Mouse (Mus musculus): ENCODE data around the gene Defb36. TPM values are rescaled to one million over a fixed set of nuclear protein-coding genes. Genes with fewer than 3 reads are reported as not detected.

The Defb36 gene
- polyA plus RNA-seq (2015; fragmentation: Illumina TruSeq; extraction: RNeasy Lipid Tissue Mini Kit (QIAGEN cat#74804); ENCODE audit: insufficient read depth, low read depth, low replicate concordance), result not detected

DNA sequence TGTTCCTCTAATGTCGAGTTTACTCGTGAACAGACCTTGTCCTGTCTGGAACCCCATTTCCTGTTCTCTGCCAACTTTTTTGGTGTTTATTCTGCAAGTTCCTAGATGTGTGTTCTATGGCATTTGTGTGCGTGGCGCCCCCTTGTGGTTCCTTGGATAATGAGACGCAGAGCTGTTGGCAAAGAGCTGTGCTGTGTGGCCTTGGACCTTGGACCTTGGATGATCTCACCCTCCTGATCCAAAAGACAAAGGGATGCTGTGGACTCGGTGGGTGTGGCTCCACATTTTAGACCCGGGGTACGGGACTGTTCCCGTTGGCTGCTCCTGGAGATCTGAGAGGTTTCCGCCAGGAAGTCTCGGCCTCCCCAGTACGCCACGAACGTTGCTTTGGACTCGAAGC is at the start of gene Defb36:
TSS of gene Defb36 (plus strand) at position 271 of the 400 bp plus-strand sequence.

DNA sequence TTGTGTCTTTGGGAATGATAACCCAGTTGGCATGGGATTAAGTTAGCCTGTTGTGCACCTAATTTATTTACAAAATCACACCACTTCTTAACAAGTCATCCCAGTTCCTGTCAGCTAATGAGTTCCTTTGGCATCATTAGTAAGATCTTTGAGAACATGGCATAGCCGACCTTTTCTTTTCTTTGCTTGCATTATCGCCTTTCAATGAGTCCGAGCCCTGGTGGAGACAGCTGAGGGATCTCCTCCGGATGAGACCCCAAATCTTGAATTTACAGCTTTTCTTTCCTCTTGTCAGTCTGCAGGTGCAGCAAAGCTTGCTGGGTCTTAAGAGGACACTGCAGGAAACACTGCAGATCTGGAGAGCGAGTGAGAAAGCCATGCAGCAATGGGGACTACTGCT is 35.1 kb upstream of the Defb36 start, which contains the start of gene Gm17416:
TSS of gene Gm17416 (plus strand) at position 301 of the 400 bp plus-strand sequence.

DNA sequence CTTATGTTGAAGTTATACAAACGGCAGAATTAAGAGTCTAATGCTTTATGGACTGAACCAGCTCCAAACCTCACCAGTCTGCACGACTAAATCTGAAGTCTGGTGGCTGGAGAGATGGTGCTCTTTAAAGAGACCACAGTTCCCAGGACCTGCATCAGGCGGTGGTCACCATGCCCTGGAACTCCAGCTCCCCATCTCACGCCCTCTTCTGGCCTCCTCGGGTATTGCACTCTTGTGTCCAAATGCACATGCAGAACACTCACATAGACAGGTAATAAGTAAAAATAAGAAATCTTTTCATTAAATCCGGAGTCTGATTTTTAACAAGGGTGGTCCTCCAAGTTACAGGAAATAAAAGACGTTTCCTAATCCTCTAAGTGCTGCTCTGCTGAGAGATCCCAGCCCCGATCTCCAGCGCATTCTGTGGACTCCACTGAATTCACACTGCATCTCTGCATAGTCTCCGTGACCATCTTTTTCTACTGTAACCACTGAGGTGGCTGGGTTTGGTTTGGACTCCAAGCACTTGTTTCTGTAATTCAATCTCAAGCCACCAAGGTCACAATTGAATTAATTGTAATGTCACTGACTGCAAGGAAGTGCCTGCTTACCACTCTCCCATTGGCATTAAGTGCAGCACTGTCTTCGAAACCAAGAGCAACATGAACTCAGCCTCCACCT is 31.9 kb upstream of the Defb36 start, which contains the start of gene Defb21:
TSS of gene Defb21 (plus strand) at position 631 of the 681 bp plus-strand sequence.

DNA sequence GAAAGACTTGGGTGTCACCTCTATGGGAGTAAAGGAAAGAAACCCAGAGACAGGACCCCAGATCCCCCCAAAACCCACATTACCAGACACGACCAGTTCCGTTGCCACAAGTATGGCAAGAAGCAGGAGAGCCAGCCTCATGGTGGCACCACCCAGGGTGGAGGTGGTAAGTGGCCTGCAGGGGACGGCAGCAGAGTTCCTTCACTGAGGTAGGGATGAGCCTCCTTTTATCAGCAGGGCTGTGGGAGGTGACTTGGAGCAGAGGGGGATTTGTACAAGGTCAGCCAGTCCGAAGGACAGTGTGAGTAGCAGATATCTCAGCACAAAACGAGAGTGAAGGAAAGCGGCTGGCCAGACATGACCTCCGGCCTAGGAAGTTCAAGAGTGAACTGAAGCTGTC is 24.0 kb upstream of the Defb36 start, which contains the start of gene Defb19:
TSS of gene Defb19 (minus strand) at position 206 of the 400 bp plus-strand sequence.

DNA sequence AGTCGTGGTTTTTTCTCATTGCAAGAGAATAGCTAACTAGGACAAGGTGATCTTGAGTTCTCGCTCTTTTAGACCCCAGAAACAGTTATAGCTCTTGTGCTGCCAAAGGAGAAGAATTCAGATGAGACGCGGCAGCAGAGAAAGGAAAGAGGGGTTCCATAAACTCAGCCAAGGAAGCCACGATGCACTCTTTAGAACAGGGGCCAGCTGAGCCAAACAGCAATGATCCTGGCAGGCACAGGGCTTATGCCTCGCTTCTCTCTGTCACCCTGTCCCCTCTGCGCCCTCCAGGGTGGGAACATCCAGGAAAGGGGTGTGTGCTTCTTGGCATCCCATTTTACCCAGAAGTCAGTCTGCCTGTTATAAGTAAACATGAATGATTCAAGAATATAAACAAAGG is 4.8 kb upstream of the Defb36 start, which contains the start of gene Defb45:
TSS of gene Defb45 (minus strand) at position 101 of the 400 bp plus-strand sequence.

DNA sequence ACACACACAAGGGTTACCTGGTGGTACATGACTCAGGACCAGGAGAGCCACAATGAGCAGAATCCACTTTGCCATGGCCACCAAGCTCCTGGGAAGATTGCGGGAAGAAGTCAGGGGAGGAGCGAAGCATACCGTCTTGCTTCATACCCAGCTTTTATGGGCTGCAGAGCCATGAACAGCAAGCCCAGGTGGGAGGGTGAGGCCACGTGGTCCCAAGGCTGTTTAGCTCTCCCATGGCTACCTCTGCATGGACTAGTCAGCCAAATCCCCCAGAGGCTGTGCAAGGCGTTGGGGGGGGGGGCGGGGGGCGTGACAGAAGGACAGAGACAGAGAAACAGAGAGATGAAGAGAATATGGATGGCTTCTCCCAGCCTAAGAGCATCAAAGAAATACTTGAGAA is 18.8 kb downstream of the Defb36 start, which contains the start of gene Defb25:
TSS of gene Defb25 (minus strand) at position 101 of the 400 bp plus-strand sequence.

DNA sequence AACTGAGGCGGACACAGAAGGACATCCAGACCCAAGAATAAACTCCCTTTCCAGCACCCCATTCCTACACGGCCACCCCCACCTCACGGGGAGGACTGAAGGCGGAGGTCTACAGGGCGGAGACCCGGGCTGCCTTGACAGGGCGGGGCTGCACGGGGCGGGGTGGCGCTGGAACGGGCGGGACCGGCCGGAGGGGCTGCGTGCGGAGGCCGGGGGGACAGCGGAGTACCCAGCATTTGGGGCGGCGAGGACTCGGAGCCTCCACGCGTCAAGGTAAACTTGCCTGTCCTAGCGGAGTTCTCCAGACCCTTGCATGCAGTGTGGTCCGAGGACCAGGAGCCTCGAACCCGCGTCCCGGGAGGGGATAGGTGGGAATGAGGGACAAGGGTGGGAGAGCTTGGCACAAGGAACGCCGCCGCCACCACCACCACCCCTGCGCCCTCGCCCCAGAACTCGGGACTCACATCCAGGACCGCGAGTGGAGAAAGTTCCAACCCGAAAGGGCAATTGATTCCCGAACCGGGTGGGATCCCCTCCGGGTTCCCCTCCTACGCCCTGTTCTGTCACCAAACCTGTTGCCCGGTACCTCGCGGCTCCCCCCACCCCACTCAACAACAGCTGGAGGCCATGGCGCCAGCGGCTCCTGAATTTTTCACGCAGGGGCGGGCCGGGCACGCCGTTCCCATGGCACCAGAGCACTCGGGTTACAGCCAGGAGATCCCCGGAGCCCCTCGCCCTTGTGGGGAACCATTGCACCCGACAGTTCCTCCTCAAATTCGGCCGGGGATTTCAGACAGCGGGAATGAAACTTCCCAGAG is 22.9 kb downstream of the Defb36 start, which contains the start of gene Rem1:
TSS of gene Rem1 (plus strand) at position 178 of the 818 bp plus-strand sequence.

Other genes with a start within 250 kb of the Defb36 start
- gene Nrsn2, start 227.7 kb upstream of the Defb36 start, polyA plus RNA-seq (2015; fragmentation: Illumina TruSeq; extraction: RNeasy Lipid Tissue Mini Kit (QIAGEN cat#74804); ENCODE audit: insufficient read depth, low read depth, low replicate concordance), result not detected
- gene Sox12, start 206.3 kb upstream of the Defb36 start, polyA plus RNA-seq (2015; fragmentation: Illumina TruSeq; extraction: RNeasy Lipid Tissue Mini Kit (QIAGEN cat#74804); ENCODE audit: insufficient read depth, low read depth, low replicate concordance), result 1.8 TPM
- 1.1 TPM for gene Zcchc3, start 189.3 kb upstream of the Defb36 start, polyA plus RNA-seq (2015; fragmentation: Illumina TruSeq; extraction: RNeasy Lipid Tissue Mini Kit (QIAGEN cat#74804); ENCODE audit: insufficient read depth, low read depth, low replicate concordance)
- not detected for gene 6820408C15Rik, start 188.7 kb upstream of the Defb36 start, polyA plus RNA-seq (2015; fragmentation: Illumina TruSeq; extraction: RNeasy Lipid Tissue Mini Kit (QIAGEN cat#74804); ENCODE audit: insufficient read depth, low read depth, low replicate concordance)
- gene Defb23, start 139.7 kb upstream of the Defb36 start, polyA plus RNA-seq (2015; fragmentation: Illumina TruSeq; extraction: RNeasy Lipid Tissue Mini Kit (QIAGEN cat#74804); ENCODE audit: insufficient read depth, low read depth, low replicate concordance), result not detected
- gene Defb20, start 127.3 kb upstream of the Defb36 start, polyA plus RNA-seq (2015; fragmentation: Illumina TruSeq; extraction: RNeasy Lipid Tissue Mini Kit (QIAGEN cat#74804); ENCODE audit: insufficient read depth, low read depth, low replicate concordance), result not detected
- not detected for gene Defb22, start 114.2 kb upstream of the Defb36 start, polyA plus RNA-seq (2015; fragmentation: Illumina TruSeq; extraction: RNeasy Lipid Tissue Mini Kit (QIAGEN cat#74804); ENCODE audit: insufficient read depth, low read depth, low replicate concordance)
- not detected for gene Defb26, start 92.6 kb upstream of the Defb36 start, polyA plus RNA-seq (2015; fragmentation: Illumina TruSeq; extraction: RNeasy Lipid Tissue Mini Kit (QIAGEN cat#74804); ENCODE audit: insufficient read depth, low read depth, low replicate concordance)
- gene Defb28, start 86.1 kb upstream of the Defb36 start, polyA plus RNA-seq (2015; fragmentation: Illumina TruSeq; extraction: RNeasy Lipid Tissue Mini Kit (QIAGEN cat#74804); ENCODE audit: insufficient read depth, low read depth, low replicate concordance), result not detected
- gene Defb29, start 64.2 kb upstream of the Defb36 start, polyA plus RNA-seq (2015; fragmentation: Illumina TruSeq; extraction: RNeasy Lipid Tissue Mini Kit (QIAGEN cat#74804); ENCODE audit: insufficient read depth, low read depth, low replicate concordance), result not detected
- not detected for gene Gm17416, start 35.0 kb upstream of the Defb36 start, polyA plus RNA-seq (2015; fragmentation: Illumina TruSeq; extraction: RNeasy Lipid Tissue Mini Kit (QIAGEN cat#74804); ENCODE audit: insufficient read depth, low read depth, low replicate concordance)
- gene Defb21, start 31.6 kb upstream of the Defb36 start, polyA plus RNA-seq (2015; fragmentation: Illumina TruSeq; extraction: RNeasy Lipid Tissue Mini Kit (QIAGEN cat#74804); ENCODE audit: insufficient read depth, low read depth, low replicate concordance), result not detected
- not detected for gene Defb19, start 24.0 kb upstream of the Defb36 start, polyA plus RNA-seq (2015; fragmentation: Illumina TruSeq; extraction: RNeasy Lipid Tissue Mini Kit (QIAGEN cat#74804); ENCODE audit: insufficient read depth, low read depth, low replicate concordance)
- not detected for gene Defb45, start 4.9 kb upstream of the Defb36 start, polyA plus RNA-seq (2015; fragmentation: Illumina TruSeq; extraction: RNeasy Lipid Tissue Mini Kit (QIAGEN cat#74804); ENCODE audit: insufficient read depth, low read depth, low replicate concordance)
- gene Defb25, start 18.7 kb downstream of the Defb36 start, polyA plus RNA-seq (2015; fragmentation: Illumina TruSeq; extraction: RNeasy Lipid Tissue Mini Kit (QIAGEN cat#74804); ENCODE audit: insufficient read depth, low read depth, low replicate concordance), result not detected
- 3.5 TPM for gene Rem1, start 22.6 kb downstream of the Defb36 start, polyA plus RNA-seq (2015; fragmentation: Illumina TruSeq; extraction: RNeasy Lipid Tissue Mini Kit (QIAGEN cat#74804); ENCODE audit: insufficient read depth, low read depth, low replicate concordance)
- gene H13, start 65.1 kb downstream of the Defb36 start, polyA plus RNA-seq (2015; fragmentation: Illumina TruSeq; extraction: RNeasy Lipid Tissue Mini Kit (QIAGEN cat#74804); ENCODE audit: insufficient read depth, low read depth, low replicate concordance), result 32.3 TPM
- gene Mcts2, start 82.7 kb downstream of the Defb36 start, polyA plus RNA-seq (2015; fragmentation: Illumina TruSeq; extraction: RNeasy Lipid Tissue Mini Kit (QIAGEN cat#74804); ENCODE audit: insufficient read depth, low read depth, low replicate concordance), result 4.3 TPM
- gene Id1, start 131.9 kb downstream of the Defb36 start, polyA plus RNA-seq (2015; fragmentation: Illumina TruSeq; extraction: RNeasy Lipid Tissue Mini Kit (QIAGEN cat#74804); ENCODE audit: insufficient read depth, low read depth, low replicate concordance), result 35.6 TPM
- not detected for gene Cox4i2, start 149.8 kb downstream of the Defb36 start, polyA plus RNA-seq (2015; fragmentation: Illumina TruSeq; extraction: RNeasy Lipid Tissue Mini Kit (QIAGEN cat#74804); ENCODE audit: insufficient read depth, low read depth, low replicate concordance)
- gene Bcl2l1, start 227.4 kb downstream of the Defb36 start, polyA plus RNA-seq (2015; fragmentation: Illumina TruSeq; extraction: RNeasy Lipid Tissue Mini Kit (QIAGEN cat#74804); ENCODE audit: insufficient read depth, low read depth, low replicate concordance), result 13.2 TPM
- gene Tpx2, start 243.6 kb downstream of the Defb36 start, polyA plus RNA-seq (2015; fragmentation: Illumina TruSeq; extraction: RNeasy Lipid Tissue Mini Kit (QIAGEN cat#74804); ENCODE audit: insufficient read depth, low read depth, low replicate concordance), result not detected